ENCODE assay signal across 10 mouse cellular contexts in genomic region chr11:52005586-52005985, GRCm38 (mm10). TPM values are rescaled to one million over a fixed set of nuclear protein-coding genes. Genes with fewer than 3 reads are reported as not detected.
DNase-seq lines count a peak whose midpoint lies in the region; ATAC-seq lines count a peak whose summit lies in the region.
"Had no signal": no experiment of that assay in that cellular context is flagged by ENCODE, and none has a peak within 500 bp of the region (broad histone marks: within the 10 kb centered on the region; RNA-seq: fewer than 3 reads in every experiment).

No protein-coding gene starts in this region.

- peak overlapping the region; percentile 4; the same call in 1 of the 2 replicates for H3K4me3 ChIP-seq in hindbrain, embryonic 13.5 days
- H3K4me3 ChIP-seq in hindbrain, embryonic 12.5 days, result no peak overlapping the region
- H3K4me3 ChIP-seq in forebrain, embryonic 16.5 days (replicated peaks; ENCODE audit: low read length), result no peak overlapping the region
- H3K4me3 ChIP-seq in midbrain, embryonic 14.5 days (replicated peaks; ENCODE audit: low read depth, low read length), result 0 out of 2 replicates have a peak overlapping the region, but pooled peaks have one; percentile 8

- peak overlapping the region; percentile 42 for H3K4me2 ChIP-seq in hindbrain, embryonic 13.5 days
- H3K4me2 ChIP-seq in hindbrain, embryonic 12.5 days (replicated peaks), result no peak overlapping the region; the same call in 1 of the 2 replicates
- H3K4me2 ChIP-seq in forebrain, embryonic 16.5 days (ENCODE audit: low read length), result peak overlapping the region; percentile 3; the same call in 1 of the 2 replicates
- peak overlapping the region; percentile 34 for H3K4me2 ChIP-seq in midbrain, embryonic 14.5 days (ENCODE audit: low read length)

- no peaks in the 10 kb centered on the region for H3K27me3 ChIP-seq in hindbrain, embryonic 13.5 days
- no peaks in the 10 kb centered on the region for H3K27me3 ChIP-seq in hindbrain, embryonic 12.5 days
- H3K27me3 ChIP-seq in forebrain, embryonic 16.5 days (replicated peaks; ENCODE audit: control insufficient read depth, insufficient read depth, low read length), result no peaks in the 10 kb centered on the region
- H3K27me3 ChIP-seq in midbrain, embryonic 14.5 days (ENCODE audit: control insufficient read depth, insufficient read depth, low read length), result no peaks in the 10 kb centered on the region

- peak; percentile 27 for DNase-seq in CD4-positive helper T cell, adult 2 months (ENCODE audit: low read depth, low spot score)
- DNase-seq in midbrain, embryonic 14.5 days, result no peak
- no peak for DNase-seq in T-cell, adult 2 months (ENCODE audit: low spot score)
- no peak for DNase-seq in cerebellum, postnatal 14 days
- no peak for DNase-seq in layer of hippocampus, adult 11-12 months (ENCODE audit: low spot score)
- DNase-seq: right cerebral cortex, adult 18-20 months had no signal

- peak overlapping the region; percentile 43; the same call in 1 of the 2 replicates for H3K9ac ChIP-seq in hindbrain, embryonic 13.5 days
- H3K9ac ChIP-seq in hindbrain, embryonic 12.5 days, result no peak overlapping the region
- H3K9ac ChIP-seq in forebrain, embryonic 16.5 days (replicated peaks; ENCODE audit: low read depth, low read length), result no peak overlapping the region
- H3K9ac ChIP-seq in midbrain, embryonic 14.5 days (replicated peaks; ENCODE audit: low read length), result no peak overlapping the region; the same call in 1 of the 2 replicates

- WGBS in hindbrain, embryonic 13.5 days, result 66% methylated on average over 2 of the region's 2 CpGs
- 69% methylated on average over 2 of the region's 2 CpGs for WGBS in hindbrain, embryonic 12.5 days
- WGBS in forebrain, embryonic 16.5 days, result 65% methylated on average over 2 of the region's 2 CpGs
- WGBS in midbrain, embryonic 14.5 days, result 76% methylated on average over 2 of the region's 2 CpGs

- peaks cover 8% of the 10 kb centered on the region; the same call in 1 of the 2 replicates for H3K36me3 ChIP-seq in hindbrain, embryonic 13.5 days
- 0 out of 2 replicates have a peak, but pooled peaks cover 3% of the 10 kb centered on the region for H3K36me3 ChIP-seq in hindbrain, embryonic 12.5 days
- no peaks in the 10 kb centered on the region; the same call in none of the 2 replicates for H3K36me3 ChIP-seq in forebrain, embryonic 16.5 days (ENCODE audit: control insufficient read depth, insufficient read depth)
- no peaks in the 10 kb centered on the region for H3K36me3 ChIP-seq in midbrain, embryonic 14.5 days (ENCODE audit: control insufficient read depth, insufficient read depth, low read length)

- no peak for ATAC-seq in hindbrain, embryonic 13.5 days (ENCODE audit: low FRiP score)
- ATAC-seq in hindbrain, embryonic 12.5 days (ENCODE audit: low FRiP score), result no peak
- no peak for ATAC-seq in forebrain, embryonic 16.5 days
- no peak for ATAC-seq in midbrain, embryonic 14.5 days (ENCODE audit: low FRiP score, low TSS enrichment)

- H3K9me3 ChIP-seq in hindbrain, embryonic 13.5 days, result no peaks in the 10 kb centered on the region
- H3K9me3 ChIP-seq in hindbrain, embryonic 12.5 days (replicated peaks), result no peaks in the 10 kb centered on the region
- H3K9me3 ChIP-seq in forebrain, embryonic 16.5 days (ENCODE audit: control insufficient read depth, low read length), result no peaks in the 10 kb centered on the region
- no peaks in the 10 kb centered on the region for H3K9me3 ChIP-seq in midbrain, embryonic 14.5 days (ENCODE audit: control insufficient read depth, low read length)

- no peak overlapping the region for H3K27ac ChIP-seq in hindbrain, embryonic 13.5 days
- H3K27ac ChIP-seq in hindbrain, embryonic 12.5 days, result no peak overlapping the region
- H3K27ac ChIP-seq in forebrain, embryonic 16.5 days (ENCODE audit: low read length), result no peak overlapping the region
- H3K27ac ChIP-seq in midbrain, embryonic 14.5 days (replicated peaks; ENCODE audit: low read depth, low read length), result no peak overlapping the region
- H3K27ac ChIP-seq: layer of hippocampus, adult 2 months had no signal

- H3K4me1 ChIP-seq in hindbrain, embryonic 13.5 days (replicated peaks), result peaks cover 25% of the 10 kb centered on the region
- peaks cover 14% of the 10 kb centered on the region; the same call in 1 of the 2 replicates for H3K4me1 ChIP-seq in hindbrain, embryonic 12.5 days
- H3K4me1 ChIP-seq in forebrain, embryonic 16.5 days (replicated peaks; ENCODE audit: control insufficient read depth, insufficient read depth, low read length), result peaks cover 19% of the 10 kb centered on the region
- peaks cover 4% of the 10 kb centered on the region; the same call in 1 of the 2 replicates for H3K4me1 ChIP-seq in midbrain, embryonic 14.5 days (ENCODE audit: control insufficient read depth, insufficient read depth, low read length)

RNA-seq across cellular contexts. Expression of gene Cdkl3, which starts 1.6 kb away (rescaled TPM):
- 25.1 and 29.1 TPM in 2 replicates for polyA plus RNA-seq in hindbrain, embryonic 13.5 days (2015; fragmentation: Nextera tagmentation; extraction: Ambion mirVana)
- polyA plus RNA-seq in hindbrain, embryonic 12.5 days (2016; fragmentation: Nextera tagmentation; extraction: Ambion mirVana), result 17.4 and 17.5 TPM in 2 replicates
- polyA plus RNA-seq in forebrain, embryonic 16.5 days (2015; fragmentation: Nextera tagmentation; extraction: Ambion mirVana), result 27.0 and 27.1 TPM in 2 replicates
- 28.8 and 32.9 TPM in 2 replicates for polyA plus RNA-seq in midbrain, embryonic 14.5 days (2014; fragmentation: Nextera tagmentation; extraction: Ambion mirVana)

RNA-seq across cellular contexts. Expression of gene Ube2b, which starts 5.0 kb away (rescaled TPM):
- polyA plus RNA-seq in hindbrain, embryonic 13.5 days (2015; fragmentation: Nextera tagmentation; extraction: Ambion mirVana), result 256 and 270 TPM in 2 replicates
- 228 and 245 TPM in 2 replicates for polyA plus RNA-seq in hindbrain, embryonic 12.5 days (2016; fragmentation: Nextera tagmentation; extraction: Ambion mirVana)
- 279 and 306 TPM in 2 replicates for polyA plus RNA-seq in forebrain, embryonic 16.5 days (2015; fragmentation: Nextera tagmentation; extraction: Ambion mirVana)
- 183 and 186 TPM in 2 replicates for polyA plus RNA-seq in midbrain, embryonic 14.5 days (2014; fragmentation: Nextera tagmentation; extraction: Ambion mirVana)

RNA-seq across cellular contexts. Expression of gene Cdkn2aipnl, which starts 38.1 kb away (rescaled TPM):
- 113 TPM in 2 replicates for polyA plus RNA-seq in hindbrain, embryonic 13.5 days (2015; fragmentation: Nextera tagmentation; extraction: Ambion mirVana)
- 106 and 107 TPM in 2 replicates for polyA plus RNA-seq in hindbrain, embryonic 12.5 days (2016; fragmentation: Nextera tagmentation; extraction: Ambion mirVana)
- polyA plus RNA-seq in forebrain, embryonic 16.5 days (2015; fragmentation: Nextera tagmentation; extraction: Ambion mirVana), result 119 TPM in 2 replicates
- 102 and 125 TPM in 2 replicates for polyA plus RNA-seq in midbrain, embryonic 14.5 days (2014; fragmentation: Nextera tagmentation; extraction: Ambion mirVana)

Comparison
In these comparisons a context has a peak if more than half of its experiments do, and no peak if none do; other contexts are left out.
1. H3K4me3 ChIP-seq: peak in hindbrain, embryonic 13.5 days (single experiment) and midbrain, embryonic 14.5 days (single experiment); none in hindbrain, embryonic 12.5 days (single experiment) and forebrain, embryonic 16.5 days (single experiment).